Mouse (Mus musculus): ENCODE measurements at regions not wholly inside any gene's neighbourhood (a gene's known extent, or its start where the extent isn't known, plus 50 kb on each side); places are given as distances from the start of the nearest gene placed in this dataset.
A peak's percentile ranks its signal among the peaks of the same experiment; 100 is the strongest.
"Not testable (repeated sequence)": the region's sequence is repeated elsewhere in the genome, so short reads cannot be mapped to it uniquely, and the experiment has no call there.

DNA sequence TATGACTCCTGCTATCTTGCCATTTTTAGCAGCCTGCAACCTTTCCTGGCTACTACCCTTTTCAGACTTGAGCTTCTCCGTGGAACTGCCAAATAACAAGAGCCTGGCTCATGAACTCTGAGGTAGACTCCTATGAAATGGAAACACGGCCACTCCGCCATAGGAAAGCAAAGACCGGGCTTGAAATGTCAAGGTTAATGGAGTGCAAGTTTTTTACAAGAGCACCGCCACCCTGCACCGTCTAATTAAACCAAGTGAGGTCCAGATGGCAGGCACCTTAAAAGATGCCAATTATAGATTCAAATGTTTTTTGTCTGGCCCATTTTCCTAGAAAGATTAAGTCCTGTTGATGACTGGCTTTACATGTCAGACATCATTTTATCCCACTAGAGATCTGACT, 818.0 kb upstream of the Sox9 start:
- Histone ChIP-seq H3K27me3 (no peaks in the 10 kb centered on the region), H3K36me3 (replicated peaks) (no peaks in the 10 kb centered on the region), H3K4me3 (replicated peaks) (no peak overlapping the region), H3K4me2 (no peak overlapping the region), H3K27ac (replicated peaks) (no peak overlapping the region), H3K9me3 (replicated peaks) (no peaks in the 10 kb centered on the region), H3K9ac (no peak overlapping the region), H3K4me1 (replicated peaks) (no peaks in the 10 kb centered on the region)
- ATAC-seq (ENCODE audit: insufficient read depth), result no peak
- 74% methylated on average over 6 of the region's 6 CpGs for WGBS (ENCODE audit: insufficient replicate concordance)

DNA sequence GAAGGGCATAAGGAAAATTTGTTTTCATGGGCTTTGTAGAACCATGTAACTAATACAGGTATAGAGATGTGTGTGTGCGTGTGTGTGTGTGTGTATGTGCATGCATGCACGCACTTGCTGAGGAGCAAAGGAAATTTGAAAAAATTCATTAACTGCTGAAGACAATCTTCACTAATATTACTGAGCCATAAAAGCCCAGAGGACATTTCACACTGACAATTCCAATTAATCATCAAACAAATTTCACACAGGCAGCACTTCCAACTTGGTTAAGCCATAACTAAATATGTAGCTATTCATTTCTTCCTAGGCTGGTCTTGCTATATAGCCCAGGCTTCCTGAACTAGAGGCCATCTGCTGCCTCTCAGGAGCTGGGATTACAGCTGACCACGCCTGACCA, 815.6 kb upstream of the Sox9 start:
- Histone ChIP-seq H3K4me2 (no peak overlapping the region), H3K36me3 (replicated peaks) (no peaks in the 10 kb centered on the region), H3K4me1 (replicated peaks) (no peaks in the 10 kb centered on the region), H3K4me3 (replicated peaks) (no peak overlapping the region), H3K9me3 (replicated peaks) (no peaks in the 10 kb centered on the region), H3K27me3 (no peaks in the 10 kb centered on the region), H3K27ac (replicated peaks) (no peak overlapping the region), H3K9ac (no peak overlapping the region)
- no peak for ATAC-seq (ENCODE audit: insufficient read depth)
- WGBS (ENCODE audit: insufficient replicate concordance), result 66% methylated on average over 3 of the region's 3 CpGs

DNA sequence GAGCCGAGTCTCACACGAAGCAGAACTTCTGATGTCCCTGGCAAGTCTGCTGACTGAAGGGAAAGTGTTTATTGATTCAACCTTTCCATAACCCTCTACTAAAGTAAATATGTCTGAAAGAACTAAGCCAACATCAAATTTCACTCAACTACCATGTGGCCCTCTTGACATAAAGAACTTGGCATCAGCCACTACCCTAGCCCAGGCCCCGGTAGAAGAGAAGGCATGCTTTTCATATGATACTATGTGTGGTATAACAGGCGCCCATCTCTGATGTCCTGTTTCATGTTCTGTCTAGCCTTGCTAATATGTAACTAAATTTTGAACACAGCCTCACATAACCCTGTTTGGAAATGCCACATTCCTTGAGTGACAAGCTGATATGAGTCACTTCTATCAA, 811.0 kb upstream of the Sox9 start:
- Histone ChIP-seq H3K9me3 (replicated peaks) (no peaks in the 10 kb centered on the region), H3K27ac (replicated peaks) (no peak overlapping the region), H3K9ac (no peak overlapping the region), H3K36me3 (replicated peaks) (no peaks in the 10 kb centered on the region), H3K4me2 (no peak overlapping the region), H3K4me1 (replicated peaks) (no peaks in the 10 kb centered on the region), H3K4me3 (replicated peaks) (no peak overlapping the region), H3K27me3 (no peaks in the 10 kb centered on the region)
- 58% methylated on average over 4 of the region's 4 CpGs for WGBS (ENCODE audit: insufficient replicate concordance)
- ATAC-seq (ENCODE audit: insufficient read depth), result no peak

DNA sequence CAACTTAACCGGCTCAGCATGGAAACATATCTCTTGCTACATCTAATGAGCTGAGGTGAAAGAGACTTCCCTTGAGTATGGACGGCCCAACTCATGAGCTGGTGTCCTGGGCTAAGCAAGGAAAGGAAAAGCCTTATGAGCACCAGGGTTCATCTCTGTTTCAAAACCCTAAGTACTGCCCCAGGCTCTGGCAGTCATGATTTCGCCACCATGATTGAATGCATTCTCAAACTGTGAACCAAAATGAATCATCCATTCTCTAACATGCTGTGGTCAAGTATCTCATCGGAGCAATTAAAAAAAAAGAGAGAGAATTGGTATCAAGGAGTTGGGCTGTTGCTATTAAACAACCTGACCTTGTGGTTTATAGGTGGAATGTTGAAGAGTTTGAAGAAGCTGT, 803.4 kb upstream of the Sox9 start:
- H3K27ac ChIP-seq (replicated peaks), result no peak overlapping the region
- H3K27me3 ChIP-seq, result no peaks in the 10 kb centered on the region
- H3K4me3 ChIP-seq (replicated peaks), result no peak overlapping the region
- no peaks in the 10 kb centered on the region for H3K4me1 ChIP-seq (replicated peaks)
- no peaks in the 10 kb centered on the region for H3K36me3 ChIP-seq (replicated peaks)
- ATAC-seq (ENCODE audit: insufficient read depth), result no peak
- H3K9me3 ChIP-seq (replicated peaks), result no peaks in the 10 kb centered on the region
- H3K4me2 ChIP-seq, result no peak overlapping the region
- H3K9ac ChIP-seq, result no peak overlapping the region
- WGBS (ENCODE audit: insufficient replicate concordance), result 67% methylated on average over 4 of the region's 4 CpGs

DNA sequence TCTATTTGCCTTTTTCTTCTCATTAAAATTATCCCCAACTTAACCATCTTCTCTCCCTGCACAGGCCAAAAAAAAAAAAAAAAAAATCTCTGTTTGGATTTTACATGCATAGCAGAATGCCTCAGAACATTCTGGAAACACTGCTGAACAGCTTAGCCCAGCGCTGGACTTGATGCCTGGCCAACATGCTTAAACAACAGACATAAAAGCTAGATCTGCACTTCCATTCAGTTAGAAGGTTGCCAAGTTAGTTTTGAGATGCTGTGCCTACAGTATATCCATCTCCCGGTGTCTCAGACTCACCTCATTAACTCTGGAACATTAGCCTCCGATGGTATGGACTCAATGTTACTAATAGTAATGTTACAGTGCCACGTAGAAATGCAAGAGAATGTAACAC, 785.6 kb upstream of the Sox9 start:
- no peak overlapping the region for H3K9ac ChIP-seq
- no peak for ATAC-seq (ENCODE audit: insufficient read depth)
- WGBS (ENCODE audit: insufficient replicate concordance), result 57% methylated on average over 4 of the region's 4 CpGs
- H3K27ac ChIP-seq (replicated peaks), result no peak overlapping the region
- H3K36me3 ChIP-seq (replicated peaks), result no peaks in the 10 kb centered on the region
- H3K4me1 ChIP-seq (replicated peaks), result no peaks in the 10 kb centered on the region
- H3K4me2 ChIP-seq, result no peak overlapping the region
- H3K4me3 ChIP-seq (replicated peaks), result no peak overlapping the region
- no peaks in the 10 kb centered on the region for H3K9me3 ChIP-seq (replicated peaks)
- no peaks in the 10 kb centered on the region for H3K27me3 ChIP-seq

DNA sequence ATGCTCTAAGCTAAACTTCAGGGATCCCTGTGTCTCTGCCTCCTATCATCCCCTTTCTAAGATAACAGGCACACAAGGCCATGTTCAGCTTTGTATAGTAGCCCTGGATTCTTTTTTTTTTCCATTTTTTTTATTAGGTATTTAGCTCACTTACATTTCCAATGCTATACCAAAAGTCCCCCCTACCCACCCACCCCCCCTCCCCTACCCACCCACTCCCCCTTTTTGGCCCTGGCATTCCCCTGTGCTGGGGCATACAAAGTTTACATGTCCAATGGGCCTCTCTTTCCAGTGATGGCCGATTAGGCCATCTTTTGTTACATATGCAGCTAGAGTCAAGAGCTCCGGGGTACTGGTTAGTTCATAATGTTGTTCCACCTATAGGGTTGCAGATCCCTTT, 771.2 kb upstream of the Sox9 start:
- H3K4me2 ChIP-seq; ATAC-seq (ENCODE audit: insufficient read depth); H3K4me3 ChIP-seq (replicated peaks); H3K36me3 ChIP-seq (replicated peaks); H3K9ac ChIP-seq; H3K9me3 ChIP-seq (replicated peaks); H3K27ac ChIP-seq (replicated peaks); H3K4me1 ChIP-seq (replicated peaks); H3K27me3 ChIP-seq: not testable (repeated sequence)
- WGBS (ENCODE audit: insufficient replicate concordance), result 54% methylated on average over 1 of the region's 2 CpGs

DNA sequence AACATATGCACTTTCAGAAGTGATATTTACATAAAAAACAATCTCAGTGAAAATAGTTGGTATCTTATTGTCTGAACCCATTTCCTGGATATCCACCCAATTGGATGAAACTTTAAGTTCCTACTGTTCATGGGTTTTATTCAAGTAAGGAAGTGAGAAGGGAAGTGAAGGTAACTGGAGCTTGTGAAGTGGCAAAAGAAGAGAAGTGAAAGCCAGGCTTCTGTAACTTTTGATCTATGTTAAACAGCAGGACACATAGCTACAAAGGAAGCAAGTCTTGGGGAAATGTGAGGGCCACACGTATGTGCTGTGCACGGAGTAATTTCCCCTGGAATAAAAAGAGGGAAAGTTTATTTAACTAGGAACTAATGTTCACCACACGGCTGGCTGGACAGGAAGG, 764.1 kb upstream of the Sox9 start:
- ATAC-seq (ENCODE audit: insufficient read depth), result no peak

DNA sequence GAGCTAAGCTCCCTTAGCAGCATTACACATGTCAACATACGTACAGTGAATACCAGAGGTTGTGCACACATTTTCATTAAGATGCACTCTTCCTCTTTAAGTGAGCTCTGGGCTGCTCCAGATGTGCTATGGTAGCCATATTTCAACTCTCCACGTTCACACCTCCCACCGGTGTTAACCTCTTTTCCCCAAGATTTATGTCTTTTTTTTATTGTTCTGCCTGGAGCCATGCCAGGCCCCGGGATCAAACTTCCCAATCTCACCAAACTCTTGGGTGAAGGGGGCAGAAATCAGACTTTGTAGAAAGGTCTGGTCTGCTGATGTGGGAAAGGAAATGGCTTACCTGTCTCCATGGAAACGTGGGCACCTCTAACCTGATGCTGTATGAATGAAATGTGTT, 754.0 kb upstream of the Sox9 start:
- Histone ChIP-seq H3K36me3 (replicated peaks) (no peaks in the 10 kb centered on the region), H3K27me3 (no peaks in the 10 kb centered on the region), H3K4me3 (replicated peaks) (no peak overlapping the region), H3K4me2 (no peak overlapping the region), H3K27ac (replicated peaks) (no peak overlapping the region), H3K9ac (no peak overlapping the region), H3K9me3 (replicated peaks) (no peaks in the 10 kb centered on the region), H3K4me1 (replicated peaks) (no peaks in the 10 kb centered on the region)
- WGBS (ENCODE audit: insufficient replicate concordance), result 58% methylated on average over 5 of the region's 5 CpGs
- ATAC-seq (ENCODE audit: insufficient read depth), result no peak

More for the DNA sequence above, 764.1 kb upstream of the Sox9 start:
- no peaks in the 10 kb centered on the region for H3K4me1 ChIP-seq (replicated peaks)
- no peak overlapping the region for H3K27ac ChIP-seq (replicated peaks)
- WGBS (ENCODE audit: insufficient replicate concordance), result 54% methylated on average over 3 of the region's 3 CpGs
- H3K36me3 ChIP-seq (replicated peaks), result no peaks in the 10 kb centered on the region
- H3K4me2 ChIP-seq, result no peak overlapping the region
- H3K9me3 ChIP-seq (replicated peaks), result no peaks in the 10 kb centered on the region
- no peaks in the 10 kb centered on the region for H3K27me3 ChIP-seq
- H3K9ac ChIP-seq, result no peak overlapping the region
- H3K4me3 ChIP-seq (replicated peaks), result no peak overlapping the region

DNA sequence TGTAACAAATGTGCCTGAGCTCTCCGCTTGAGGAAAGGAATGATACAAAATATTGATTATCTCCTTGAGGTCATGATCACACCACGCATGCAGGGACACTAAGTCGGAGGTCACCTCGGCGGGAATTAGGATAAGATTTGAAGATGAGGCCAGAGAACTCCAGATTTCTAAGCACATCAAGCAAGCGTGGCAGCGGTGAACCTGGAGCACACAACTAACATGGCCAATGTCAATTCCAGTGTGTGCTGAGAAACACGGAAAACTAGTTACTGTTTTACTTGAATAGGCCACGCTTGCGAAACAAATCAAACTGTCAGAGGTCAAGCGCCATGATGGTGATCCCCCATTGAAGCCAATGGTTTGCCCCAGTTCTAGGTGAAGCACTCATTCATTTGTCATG, 743.3 kb upstream of the Sox9 start:
- Histone ChIP-seq H3K4me3 (replicated peaks) (no peak overlapping the region), H3K4me1 (replicated peaks) (no peaks in the 10 kb centered on the region), H3K36me3 (replicated peaks) (no peaks in the 10 kb centered on the region), H3K27ac (replicated peaks) (no peak overlapping the region), H3K4me2 (no peak overlapping the region), H3K27me3 (no peaks in the 10 kb centered on the region), H3K9me3 (replicated peaks) (no peaks in the 10 kb centered on the region), H3K9ac (no peak overlapping the region)
- ATAC-seq (ENCODE audit: insufficient read depth), result no peak
- WGBS (ENCODE audit: insufficient replicate concordance), result 76% methylated on average over 11 of the region's 11 CpGs

DNA sequence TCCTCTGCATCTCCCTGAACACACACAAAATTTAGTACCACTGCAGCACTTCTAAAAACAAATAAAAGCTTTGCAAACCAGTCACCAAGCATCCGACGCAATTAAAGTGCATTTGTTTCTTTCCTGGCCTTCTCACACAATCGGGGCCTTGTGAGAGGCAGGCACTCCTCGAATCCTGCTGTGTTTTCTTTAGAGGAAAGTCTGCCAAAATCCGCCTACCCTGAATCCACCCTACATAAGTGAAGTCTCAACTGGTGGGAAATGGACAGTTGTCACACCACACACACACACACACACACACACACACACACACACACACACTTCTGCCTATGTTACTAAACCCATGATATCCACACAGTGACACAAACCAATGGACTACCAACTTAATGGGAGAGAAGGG, 737.6 kb upstream of the Sox9 start:
- WGBS (ENCODE audit: insufficient replicate concordance), result 70% methylated on average over 5 of the region's 5 CpGs
- Histone ChIP-seq H3K27me3 (no peaks in the 10 kb centered on the region), H3K9me3 (replicated peaks) (no peaks in the 10 kb centered on the region), H3K4me3 (replicated peaks) (no peak overlapping the region), H3K36me3 (replicated peaks) (no peaks in the 10 kb centered on the region), H3K4me2 (no peak overlapping the region), H3K9ac (no peak overlapping the region), H3K27ac (replicated peaks) (no peak overlapping the region), H3K4me1 (replicated peaks) (0 out of 2 replicates have a peak, but pooled peaks cover 3% of the 10 kb centered on the region)
- ATAC-seq (ENCODE audit: insufficient read depth), result no peak

DNA sequence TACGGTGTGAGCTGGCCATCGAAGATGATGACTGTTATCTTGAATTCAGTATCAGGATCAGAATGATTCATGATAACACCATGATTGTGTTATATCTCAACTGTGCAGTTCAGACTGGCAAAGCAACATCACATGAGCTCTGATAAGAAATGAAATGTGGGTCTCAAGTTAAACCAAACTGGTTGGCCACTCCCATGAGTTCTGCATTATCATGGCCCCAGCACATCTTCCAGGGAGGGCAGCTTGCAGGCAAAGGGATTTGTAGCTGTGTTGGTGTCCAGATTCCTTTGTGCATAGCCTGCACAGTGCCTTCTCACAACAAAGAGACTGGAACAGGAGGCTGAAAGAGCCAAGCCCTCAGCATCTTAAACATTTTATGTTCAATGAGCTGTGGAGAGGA, 736.7 kb upstream of the Sox9 start:
- H3K4me2 ChIP-seq, result no peak overlapping the region
- no peaks in the 10 kb centered on the region for H3K36me3 ChIP-seq (replicated peaks)
- H3K27ac ChIP-seq (replicated peaks), result no peak overlapping the region
- no peaks in the 10 kb centered on the region for H3K9me3 ChIP-seq (replicated peaks)
- no peaks in the 10 kb centered on the region for H3K27me3 ChIP-seq
- H3K9ac ChIP-seq, result no peak overlapping the region
- no peak overlapping the region for H3K4me3 ChIP-seq (replicated peaks)
- H3K4me1 ChIP-seq (replicated peaks), result 0 out of 2 replicates have a peak, but pooled peaks cover 3% of the 10 kb centered on the region
- 55% methylated on average over 2 of the region's 2 CpGs for WGBS (ENCODE audit: insufficient replicate concordance)
- ATAC-seq (ENCODE audit: insufficient read depth), result peak; percentile 15; the same call in 1 of the 2 replicates

DNA sequence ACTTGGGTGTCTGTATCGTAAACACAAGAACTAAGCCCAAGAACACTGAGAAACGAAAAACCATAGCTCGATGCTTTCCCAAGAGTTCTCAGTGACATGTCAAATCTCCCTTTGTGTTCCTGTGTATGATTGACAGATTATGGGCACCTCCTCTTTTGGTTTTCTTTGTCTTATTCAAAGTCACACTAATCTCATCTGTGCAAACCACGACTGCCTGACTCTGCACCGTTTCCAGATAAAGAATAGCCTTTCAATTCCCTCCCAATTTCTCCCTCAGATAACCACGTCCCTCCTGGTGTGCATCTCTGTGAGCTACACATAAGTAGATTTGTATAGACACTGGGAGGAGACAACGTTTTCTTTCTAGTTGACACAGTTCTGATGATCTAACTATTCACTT, 731.7 kb upstream of the Sox9 start:
- 15% methylated on average over 7 of the region's 7 CpGs for WGBS (ENCODE audit: insufficient replicate concordance)
- ATAC-seq (ENCODE audit: insufficient read depth), result peak; percentile 74

More for the DNA sequence above, 731.7 kb upstream of the Sox9 start:
- no peaks in the 10 kb centered on the region for H3K27me3 ChIP-seq
- no peak overlapping the region for H3K27ac ChIP-seq (replicated peaks)
- no peak overlapping the region for H3K4me2 ChIP-seq
- H3K4me3 ChIP-seq (replicated peaks), result no peak overlapping the region
- no peak overlapping the region for H3K9ac ChIP-seq
- no peaks in the 10 kb centered on the region for H3K9me3 ChIP-seq (replicated peaks)
- no peaks in the 10 kb centered on the region for H3K36me3 ChIP-seq (replicated peaks)
- H3K4me1 ChIP-seq (replicated peaks), result 0 out of 2 replicates have a peak, but pooled peaks cover 2% of the 10 kb centered on the region
